Mouse (Mus musculus) olfactory bulb, adult 2 months (tissue): ENCODE measurements at regions not wholly inside any gene's neighbourhood (a gene's known extent, or its start where the extent isn't known, plus 50 kb on each side); places are given as distances from the start of the nearest gene placed in this dataset.

Source experiments
- CTCF ChIP-seq: fragments of 200-500 bp; IDR thresholded peaks from 2 replicates; pipeline ENCODE4 v1.5.1; 2012; ENCODE audit warnings: low read depth, mild to moderate bottlenecking, low read length, moderate library complexity; ENCODE audit not compliant: insufficient read depth
- POLR2A ChIP-seq: fragments of 200-500 bp; IDR thresholded peaks from 2 replicates; pipeline ENCODE4 v1.6.1; 2012; ENCODE audit warnings: mild to moderate bottlenecking, low read depth, low read length, moderate library complexity; ENCODE audit not compliant: insufficient read depth

GRCm38 (mm10) chr8:103261236-103261635 lies 475.8 kb upstream of the Cdh11 start:
- TF ChIP-seq CTCF = no peak
- TF ChIP-seq POLR2A = no peak
